Mouse (Mus musculus) kidney, adult 11 months (tissue): ENCODE results near the gene Pdzd2.

ENCODE experiments used
- DNase-seq: peaks from one replicate; pipeline ENCODE4 v3.0.0; 2022

Gene Pdzd2

GRCm38 (mm10) chr15:12517314-12517813 is 222.4 kb downstream of the Pdzd2 start:
- no peak for DNase-seq

DNA sequence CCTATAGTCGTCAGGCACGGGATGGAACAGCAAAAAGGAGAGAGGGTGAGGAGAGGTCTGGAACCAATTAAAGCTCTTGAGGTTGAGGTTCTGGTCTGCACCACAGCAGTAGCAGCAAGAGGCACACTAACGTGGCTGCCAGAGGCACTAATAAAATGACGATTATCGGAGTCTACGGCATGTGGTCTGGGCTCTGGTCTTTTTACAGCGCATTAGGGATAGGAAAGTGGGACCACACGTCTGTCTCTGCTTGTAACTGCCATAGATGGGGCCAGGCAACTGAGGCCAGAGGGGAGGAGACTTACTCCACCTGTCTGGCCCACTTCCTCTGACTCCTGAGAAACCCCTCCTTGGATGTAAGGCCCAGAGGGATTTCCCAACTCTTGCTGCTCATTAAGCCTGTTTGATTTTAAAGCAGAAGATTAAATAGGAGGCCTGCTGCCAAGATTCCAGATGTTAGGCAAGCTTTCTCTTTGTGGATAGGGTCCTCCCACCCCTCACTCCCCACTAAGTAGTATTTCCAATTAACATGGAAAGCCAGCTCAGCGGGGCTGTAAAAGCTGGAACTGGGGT is 224.4 kb downstream of the Pdzd2 start:
- no peak for DNase-seq

GRCm38 (mm10) chr15:12513526-12513925 is 226.2 kb downstream of the Pdzd2 start:
- no peak for DNase-seq

GRCm38 (mm10) chr15:12508765-12509377 is 230.9 kb downstream of the Pdzd2 start:
- no peak for DNase-seq

DNA sequence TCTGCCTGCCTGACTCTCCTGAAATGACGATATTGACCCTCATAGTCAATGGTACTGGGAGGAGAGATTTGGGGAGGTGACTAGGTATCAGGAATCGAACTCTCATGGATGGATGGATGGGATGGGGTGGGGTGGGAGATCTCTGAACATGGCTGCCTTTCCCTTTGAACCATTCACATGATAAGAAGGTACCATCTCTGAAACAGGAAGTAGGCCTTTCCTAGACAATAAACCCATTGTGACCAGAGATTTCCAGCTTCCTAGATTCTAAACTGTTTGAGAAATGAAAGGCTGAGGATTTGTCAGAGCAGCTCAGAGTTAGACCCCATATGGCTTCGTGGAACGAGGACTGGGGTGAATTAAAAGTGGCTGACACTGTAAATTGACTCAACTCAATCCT is 232.2 kb downstream of the Pdzd2 start:
- DNase-seq: no peak

- no peak for DNase-seq
These were observed 233.2 kb downstream of the Pdzd2 start for GRCm38 (mm10) chr15:12506514-12506913.

DNA sequence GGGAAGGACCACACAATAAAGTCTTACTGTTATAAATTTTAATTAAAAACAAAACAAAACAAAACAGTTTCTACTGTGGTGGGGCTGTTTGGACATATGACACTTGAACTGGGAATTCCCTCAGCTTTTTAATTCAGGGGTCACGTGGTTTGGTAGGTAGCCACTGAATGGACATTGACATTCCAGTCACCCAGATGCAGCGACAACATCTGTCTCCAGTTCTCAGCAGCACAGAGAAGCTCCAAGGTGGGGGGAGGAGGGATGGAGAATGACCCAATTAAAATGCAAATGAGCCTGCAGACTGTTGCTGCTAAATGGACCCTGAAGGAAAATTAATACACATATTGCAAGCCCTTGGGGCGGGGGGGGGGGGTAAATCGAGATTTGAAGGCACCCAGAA is 233.6 kb downstream of the Pdzd2 start:
- no peak for DNase-seq

- no peak for DNase-seq
These were observed 234.2 kb downstream of the Pdzd2 start for GRCm38 (mm10) chr15:12505556-12505955.

- no peak for DNase-seq
These were observed 235.8 kb downstream of the Pdzd2 start for GRCm38 (mm10) chr15:12503907-12504306.

GRCm38 (mm10) chr15:12501924-12502548 is 237.7 kb downstream of the Pdzd2 start:
- DNase-seq: no peak

GRCm38 (mm10) chr15:12500674-12501073 is 239.1 kb downstream of the Pdzd2 start:
- no peak for DNase-seq

- no peak for DNase-seq
These were observed 245.6 kb downstream of the Pdzd2 start for GRCm38 (mm10) chr15:12494084-12494483.

DNA sequence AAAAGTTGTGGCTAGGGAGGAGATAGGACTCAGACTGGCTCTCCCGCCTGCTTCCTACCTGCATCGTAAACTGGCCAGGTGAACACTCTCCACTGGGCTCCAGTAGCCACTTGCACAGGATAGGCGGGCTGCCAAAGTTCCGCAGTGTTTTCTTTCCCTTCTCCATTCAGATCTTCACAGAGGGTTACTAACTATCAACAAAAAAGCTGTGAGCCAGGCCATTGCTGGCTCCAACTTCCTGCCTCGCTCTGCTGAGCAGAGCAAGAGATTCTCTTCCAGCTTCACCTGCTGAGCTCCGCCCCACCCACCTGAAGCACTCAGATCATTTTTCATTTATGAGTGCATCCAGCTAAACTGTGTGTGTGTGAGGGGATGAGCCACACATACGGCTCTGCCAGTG is 246.5 kb downstream of the Pdzd2 start:
- DNase-seq: peak; percentile 27

- DNase-seq: peak; percentile 66
These were observed 248.8 kb downstream of the Pdzd2 start for GRCm38 (mm10) chr15:12490969-12491368.

DNA sequence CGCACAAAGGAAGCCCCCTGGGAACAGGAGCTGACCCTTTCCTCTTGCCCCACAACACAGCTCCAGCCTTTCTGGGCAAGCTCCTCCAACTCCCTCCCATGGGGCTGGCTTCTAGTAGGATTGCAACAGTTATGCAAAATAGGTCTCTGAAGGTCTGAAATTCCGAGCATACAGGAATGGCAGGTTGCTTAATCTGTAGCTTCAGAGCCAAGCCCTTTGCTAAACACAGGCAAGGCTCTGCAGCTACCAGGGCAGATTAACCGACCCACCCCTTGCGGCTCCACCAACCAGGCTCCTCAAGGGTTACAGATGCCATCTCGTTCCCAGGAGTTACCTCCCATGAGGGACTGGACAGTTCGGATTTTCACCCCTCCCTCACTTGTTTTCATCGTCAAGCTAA is 249.2 kb downstream of the Pdzd2 start:
- peak; percentile 34 for DNase-seq

DNA sequence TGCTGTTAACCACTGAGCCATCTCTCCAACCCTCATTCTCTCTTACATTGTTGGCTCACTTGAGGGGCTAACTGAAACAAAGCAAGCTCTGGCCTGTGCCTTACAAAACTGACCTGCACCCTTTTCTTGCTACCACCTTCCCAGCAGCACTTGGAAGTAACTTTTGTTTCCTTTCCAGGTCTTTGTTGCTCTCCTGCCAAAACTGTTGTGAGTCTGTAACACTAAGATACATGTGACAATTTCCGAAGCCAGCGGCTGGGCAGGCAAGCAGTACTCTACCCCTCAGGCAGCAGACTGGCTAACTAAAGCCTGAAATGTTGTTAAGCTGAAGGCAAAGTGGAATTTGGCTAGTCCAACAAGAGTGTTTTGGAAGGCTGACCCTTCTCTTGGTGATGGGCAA is 251.4 kb downstream of the Pdzd2 start:
- no peak for DNase-seq

DNA sequence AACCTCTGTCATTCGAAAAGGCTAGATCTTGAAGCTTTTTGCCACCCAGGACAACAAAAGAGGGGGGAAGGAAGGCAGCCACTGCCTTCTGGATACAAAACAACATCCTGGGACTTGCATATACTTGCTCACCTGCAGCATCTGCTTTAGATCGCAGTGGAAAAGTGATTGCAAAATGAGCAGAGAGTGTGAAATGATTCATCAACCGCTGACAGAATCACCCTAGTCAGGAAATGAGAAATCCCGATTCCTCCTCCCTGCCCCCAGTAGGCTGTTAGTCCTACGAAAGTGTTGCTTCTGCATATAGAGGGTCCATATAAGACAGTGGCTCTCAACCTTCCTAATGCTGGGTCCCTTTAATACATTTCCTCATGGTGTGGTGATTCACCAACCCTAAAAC is 258.5 kb downstream of the Pdzd2 start:
- DNase-seq: no peak

DNA sequence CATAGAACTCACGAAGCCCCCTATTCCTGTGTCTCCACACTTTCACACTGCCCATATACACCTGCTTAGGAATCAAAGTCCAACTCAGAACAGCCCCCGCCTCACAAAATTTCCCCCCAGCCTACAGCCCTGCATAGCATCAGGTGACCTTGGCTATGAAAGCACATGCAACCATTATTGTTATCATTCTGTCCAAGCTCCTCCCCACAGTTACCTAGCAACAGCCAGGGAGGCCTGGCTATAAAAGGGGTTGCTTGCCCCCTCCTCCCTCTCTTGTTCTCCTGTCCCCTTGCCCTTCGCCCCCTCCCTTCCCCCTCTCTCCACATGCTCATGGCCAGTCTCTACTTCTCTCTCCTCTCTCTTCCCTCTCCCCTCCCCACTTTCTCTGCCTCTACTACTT is 259.4 kb downstream of the Pdzd2 start:
- DNase-seq: no peak

DNA sequence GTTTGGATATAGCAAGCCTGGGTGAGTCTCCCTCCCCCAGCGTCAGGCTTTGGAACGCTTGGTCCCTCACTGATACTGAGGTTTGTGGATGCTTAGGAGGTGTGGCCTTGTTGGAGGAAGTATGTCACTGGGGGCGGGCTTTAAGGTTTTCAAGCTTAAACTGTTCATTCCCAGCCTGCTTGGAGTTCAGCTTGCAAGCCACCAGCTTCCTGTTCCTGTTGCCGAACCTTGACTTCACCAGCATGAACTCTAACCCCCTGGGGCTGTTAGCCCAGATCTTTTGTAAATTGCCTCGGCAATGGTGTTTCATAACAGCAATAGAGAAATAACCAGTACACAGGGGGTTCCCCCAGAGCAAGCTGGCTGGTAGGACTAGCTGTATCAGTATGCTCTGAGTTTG is 260.4 kb downstream of the Pdzd2 start:
- DNase-seq: peak; percentile 38

- no peak for DNase-seq
These were observed 266.1 kb downstream of the Pdzd2 start for GRCm38 (mm10) chr15:12473596-12473995.

- DNase-seq: no peak
These were observed 267.1 kb downstream of the Pdzd2 start for GRCm38 (mm10) chr15:12472646-12473045.

GRCm38 (mm10) chr15:12470900-12471838 is 268.6 kb downstream of the Pdzd2 start:
- DNase-seq: no peak

DNA sequence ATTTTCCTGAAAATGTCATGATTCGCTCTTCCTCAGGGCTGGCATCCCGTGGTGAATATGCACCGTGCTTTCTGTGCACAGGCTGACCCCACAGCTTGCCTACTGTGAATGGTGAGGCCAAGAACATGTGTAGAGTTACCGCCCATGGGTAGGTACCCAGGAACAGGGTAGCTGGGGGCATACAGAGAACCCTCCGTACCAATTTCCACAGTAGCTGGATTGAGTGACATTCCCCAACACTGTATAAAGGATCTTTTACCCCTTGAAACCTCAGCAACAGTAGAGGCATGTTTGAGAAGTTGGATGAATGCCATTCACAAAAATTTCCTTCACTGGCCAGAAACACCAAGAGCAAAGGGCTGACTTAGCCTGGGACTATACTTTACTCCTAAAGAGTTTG is 271.1 kb downstream of the Pdzd2 start:
- DNase-seq: no peak
